In the genomic region with DNA sequence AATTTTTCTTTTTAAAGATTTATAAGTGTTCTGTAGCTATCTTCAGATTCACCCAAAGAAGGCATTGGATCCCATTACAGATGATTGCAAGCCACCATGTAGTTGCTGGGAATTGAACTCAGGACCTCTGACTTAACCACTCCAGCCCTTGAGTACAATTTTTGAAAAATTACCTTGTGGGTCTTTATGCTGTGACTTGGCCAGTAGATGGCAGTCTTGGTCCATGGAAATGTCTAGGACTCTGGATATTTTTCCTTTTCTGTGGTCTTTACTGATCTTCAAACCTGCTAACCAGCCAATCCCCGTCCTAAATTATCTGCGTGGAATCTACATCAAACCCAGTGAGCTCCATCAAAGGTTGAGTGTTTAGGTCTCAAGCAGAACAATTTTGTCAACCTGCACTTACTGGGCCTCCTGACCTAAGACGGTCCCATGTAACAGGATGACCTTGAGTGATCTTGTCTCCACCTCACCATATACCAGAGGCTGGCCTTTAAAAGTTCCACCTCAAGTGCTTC, we compare ENCODE assay signal across 9 mouse cellular contexts. TPM values are rescaled to one million over a fixed set of nuclear protein-coding genes. Genes with fewer than 3 reads are reported as not detected.
DNase-seq lines count a peak whose midpoint lies in the region; TF ChIP-seq lines count a peak whose summit lies in the region.
"Had no signal": no experiment of that assay in that cellular context is flagged by ENCODE, and none has a peak within 500 bp of the region (broad histone marks: within the 10 kb centered on the region; RNA-seq: fewer than 3 reads in every experiment).

No protein-coding gene starts in this region.

- H3K4me1 ChIP-seq in heart, adult 2 months (ENCODE audit: control insufficient read depth, insufficient read depth, low read length): no peaks in the 10 kb centered on the region
- H3K4me1 ChIP-seq in ES-E14 (ENCODE audit: control insufficient read depth in 2 of 2, insufficient read depth in 2 of 2, low read length in 2 of 2, poor library complexity in 1 of 2): no peaks in the 10 kb centered on the region
- H3K4me1 ChIP-seq: lung, embryonic 15.5 days had no signal

- H3K27ac ChIP-seq in heart, adult 2 months: no peak overlapping the region
- peak overlapping the region; percentile 76; the same call in 1 of the 2 replicates for H3K27ac ChIP-seq in ES-E14 (ENCODE audit: insufficient read depth, low read depth, low read length, poor library complexity, severe bottlenecking)
- no peak overlapping the region for H3K27ac ChIP-seq in layer of hippocampus, adult 2 months
- H3K27ac ChIP-seq: lung, embryonic 15.5 days had no signal

- peak; percentile 89 for TF ChIP-seq CTCF in heart, adult 2 months (IDR thresholded peaks at IDR 0.05)
- TF ChIP-seq CTCF in layer of hippocampus, adult 2 months (conservative IDR thresholded peaks at IDR 0.05): peak; percentile 89

- DNase-seq in heart, adult 2 months: peak; percentile 13 to 21
- no peak for DNase-seq in heart, adult 11 months
- DNase-seq in ES-E14 (ENCODE audit: low read depth, low spot score): no peak
- peak; percentile 23 for DNase-seq in cerebellum, adult 9-11 months
- peak; percentile 56 to 80 for DNase-seq in heart, postnatal 10 days
- peak; percentile 60 to 78 for DNase-seq in layer of hippocampus, adult 2 months (ENCODE audit: low spot score in 2 of 2)
- peak; percentile 79 for DNase-seq in mesoderm, embryonic 11.5 days (ENCODE audit: low read depth, low spot score)
- DNase-seq in splenic B cell, adult 2 months (ENCODE audit: low read depth, low spot score): peak; percentile 73

- no peaks in the 10 kb centered on the region for H3K79me2 ChIP-seq in heart, adult 2 months (replicated peaks; ENCODE audit: control insufficient read depth, insufficient read depth, low read length)

- no peak for TF ChIP-seq POLR2A in heart, adult 2 months (IDR thresholded peaks at IDR 0.05; ENCODE audit: insufficient read depth, low read depth, low read length)

- H3K36me3 ChIP-seq in heart, adult 2 months (ENCODE audit: control insufficient read depth, insufficient read depth, low read length): no peaks in the 10 kb centered on the region
- peaks cover 28% of the 10 kb centered on the region for H3K36me3 ChIP-seq in ES-E14 (ENCODE audit: control insufficient read depth, insufficient read depth, low read length, poor library complexity, severe bottlenecking)
- H3K36me3 ChIP-seq in splenic B cell, adult 2 months (ENCODE audit: control insufficient read depth, insufficient read depth, low read length, poor library complexity, severe bottlenecking): no peaks in the 10 kb centered on the region
- H3K36me3 ChIP-seq: lung, embryonic 15.5 days had no signal

- WGBS in heart, adult 2 months: 19% methylated on average over 3 of the region's 3 CpGs

- no peak overlapping the region for H3K9ac ChIP-seq in heart, adult 2 months (ENCODE audit: low read depth, low read length)
- no peak overlapping the region; the same call in 1 of the 2 replicates for H3K9ac ChIP-seq in ES-E14 (ENCODE audit: insufficient read depth, low read depth, low read length, poor library complexity, severe bottlenecking)
- H3K9ac ChIP-seq: lung, embryonic 15.5 days had no signal

- H3K9me3 ChIP-seq in ES-E14 (ENCODE audit: control insufficient read depth, insufficient read depth, low read depth, low read length): no peaks in the 10 kb centered on the region
- H3K9me3 ChIP-seq: lung, embryonic 15.5 days had no signal

- intact Hi-C loops in heart, adult 2 months (cut with DNase I): loop anchor here (1.0 to 5.0 kb wide), 3 partner anchors 155 to 380 kb away; no protein-coding TSS in a partner anchor
- intact Hi-C loops in heart, postnatal 10 days (cut with DNase I): loop anchor here (1.0 to 2.0 kb wide), 4 partner anchors 81 to 379 kb away; no protein-coding TSS in a partner anchor

- no peaks in the 10 kb centered on the region; the same call in 1 of the 2 replicates for H3K27me3 ChIP-seq in heart, adult 2 months (ENCODE audit: control insufficient read depth, insufficient read depth, low read length)
- H3K27me3 ChIP-seq in splenic B cell, adult 2 months (ENCODE audit: control insufficient read depth, insufficient read depth, low read length, poor library complexity, severe bottlenecking): no peaks in the 10 kb centered on the region

- no peak overlapping the region for H3K4me3 ChIP-seq in heart, adult 2 months
- H3K4me3 ChIP-seq in ES-E14 (ENCODE audit: insufficient read depth in 1 of 2, low read depth in 1 of 2, low read length in 2 of 2, poor library complexity in 1 of 2, severe bottlenecking in 1 of 2): no peak overlapping the region; a peak in 1 of 4 replicates
- H3K4me3 ChIP-seq in layer of hippocampus, adult 2 months: no peak overlapping the region
- H3K4me3 ChIP-seq: lung, embryonic 15.5 days had no signal

- in situ Hi-C loops in ES-E14 (cut with MboI; ENCODE audit: low sequenced_read_pairs in 2 of 2, unreplicated experiment in 2 of 2): no loop called here

- TF ChIP-seq EP300 in heart, adult 2 months (IDR thresholded peaks at IDR 0.05; ENCODE audit: insufficient read depth, low read depth, low read length): no peak

TF ChIP-seq in ES-E14, 5 proteins besides CTCF, POLR2A, EP300 and RAD21:
- no peak for TF ChIP-seq CHD2 (IDR thresholded peaks at IDR 0.05; ENCODE audit: low read depth, low read length)
- TF ChIP-seq ZNF384 (IDR thresholded peaks at IDR 0.05; ENCODE audit: low read depth, low read length): no peak
- TF ChIP-seq MAFK (IDR thresholded peaks at IDR 0.05; ENCODE audit: insufficient read depth, low read depth, low read length): no peak
- no peak for TF ChIP-seq ZC3H11A (IDR thresholded peaks at IDR 0.05; ENCODE audit: borderline replicate concordance, low read depth, low read length)
- no peak for TF ChIP-seq HCFC1 (IDR thresholded peaks at IDR 0.05; ENCODE audit: borderline replicate concordance, insufficient read depth, low read length)

RNA-seq across cellular contexts. Expression of gene Nlrp12, which starts 27.6 kb away (rescaled TPM):
- under 1 TPM in 1 of 2 experiments, not detected in 1; 0.13 TPM for total RNA-seq in heart, adult 2 months (2021)
- polyA plus RNA-seq in heart, adult 2 months (2012; rRNA removed): 0.14 TPM in 1 of 2 replicates, not detected in the other
- total RNA-seq in ES-E14 (2012; rRNA removed): 3.7 and 8.0 TPM in 2 replicates
- total RNA-seq in heart, postnatal 10 days (2021): under 1 TPM; 0.07 to 0.10 TPM
- total RNA-seq in layer of hippocampus, adult 2 months (2021): not detected

RNA-seq across cellular contexts. Expression of gene AU018091, which starts 53.0 kb away (rescaled TPM):
- not detected for total RNA-seq in heart, adult 2 months (2021)
- not detected in 2 replicates for polyA plus RNA-seq in heart, adult 2 months (2012; rRNA removed)
- total RNA-seq in ES-E14 (2012; rRNA removed): 198 and 373 TPM in 2 replicates
- total RNA-seq in heart, postnatal 10 days (2021): not detected
- total RNA-seq in layer of hippocampus, adult 2 months (2021): not detected

Comparison
In these comparisons a context has a peak if more than half of its experiments do, and no peak if none do; other contexts are left out.
1. DNase-seq: peak in heart, adult 2 months (2 of 2), cerebellum, adult 9-11 months (single experiment), heart, postnatal 10 days (2 of 2), layer of hippocampus, adult 2 months (2 of 2), mesoderm, embryonic 11.5 days (single experiment) and splenic B cell, adult 2 months (single experiment); none in heart, adult 11 months (single experiment) and ES-E14 (single experiment).
2. RNA of gene AU018091, which starts 53.0 kb away (total RNA-seq): 198 to 373 TPM in ES-E14; not detected in heart, adult 2 months, not detected in heart, postnatal 10 days and not detected in layer of hippocampus, adult 2 months; every median in the first group is over 100 times any median in the second.